Mouse (Mus musculus) testis, postnatal 10 days (tissue): ENCODE measurements around the gene Gm5483.
"Not testable (repeated sequence)": the region's sequence is repeated elsewhere in the genome, so short reads cannot be mapped to it uniquely, and the experiment has no call there.

Source experiments
- DNase-seq: peaks from one replicate; pipeline ENCODE4 v3.0.0; 2021; ENCODE audit warnings: low spot score

The Gm5483 gene

GRCm38 (mm10) chr16:36183912-36184311 is at the start of gene Gm5483:
Gm5483 (plus strand) TSS chr16:36184212.
- not testable (repeated sequence) for DNase-seq

GRCm38 (mm10) chr16:36138201-36138600 is 45.8 kb upstream of the Gm5483 start:
- no peak for DNase-seq

GRCm38 (mm10) chr16:36156402-36156975 is 27.5 kb upstream of the Gm5483 start, which contains the start of gene Stfa2l1:
Stfa2l1 (plus strand) TSS chr16:36156811.
- DNase-seq: no peak

- DNase-seq: not testable (repeated sequence)
These were observed 16.2 kb upstream of the Gm5483 start for GRCm38 (mm10) chr16:36167841-36168240.

GRCm38 (mm10) chr16:36176108-36176507 is 7.9 kb upstream of the Gm5483 start:
- no peak for DNase-seq

GRCm38 (mm10) chr16:36179910-36180309 is 4.1 kb upstream of the Gm5483 start:
- DNase-seq: no peak

- no peak for DNase-seq
These were observed 15.2 kb downstream of the Gm5483 start for GRCm38 (mm10) chr16:36199226-36199625.

GRCm38 (mm10) chr16:36203846-36204245 is 19.8 kb downstream of the Gm5483 start:
- DNase-seq: no peak

GRCm38 (mm10) chr16:36205684-36206083 is 21.7 kb downstream of the Gm5483 start:
- DNase-seq: not testable (repeated sequence)

GRCm38 (mm10) chr16:36209967-36210453 is 26.0 kb downstream of the Gm5483 start, which contains the start of gene Gm5416:
Gm5416 (plus strand) TSS chr16:36210403.
- no peak for DNase-seq

GRCm38 (mm10) chr16:36221168-36221567 is 37.2 kb downstream of the Gm5483 start, which contains the start of gene 2010005H15Rik:
2010005H15Rik (plus strand) TSS chr16:36221468.
- DNase-seq: not testable (repeated sequence)
